Mouse (Mus musculus) thymus, postnatal 0 days (tissue): ENCODE results near the gene Spon2. TPM values are rescaled to one million over a fixed set of nuclear protein-coding genes. Genes with fewer than 3 reads are reported as not detected.

Experiments
- DNase-seq: peaks from one replicate; pipeline ENCODE4 v3.0.0-alpha.2; 2015; ENCODE audit warnings: low spot score
- polyA plus RNA-seq: library from polyadenylated mRNA; unstranded; fragments of >200 nt; fragmentation: Nextera tagmentation; extraction: Ambion mirVana; gene quantifications from 2 replicates; pipeline ENCODE4 v1.2.1, GENCODE M21; 2015

Spon2 gene
- polyA plus RNA-seq, 1 experiment from 2014 or later: 14.8 TPM

- DNase-seq: no peak
Observed at GRCm38 (mm10) chr5:33218746-33219449, 643 bp upstream of the Spon2 start.

- DNase-seq: no peak
Observed at GRCm38 (mm10) chr5:33217663-33218062, 592 bp downstream of the Spon2 start.

- no peak for DNase-seq
Observed at GRCm38 (mm10) chr5:33214723-33215122, 3.5 kb downstream of the Spon2 start.

- DNase-seq: no peak
Observed at GRCm38 (mm10) chr5:33211254-33211653, 7.0 kb downstream of the Spon2 start.

GRCm38 (mm10) chr5:33210515-33210914, 7.7 kb downstream of the Spon2 start:
- no peak for DNase-seq

- DNase-seq: no peak
Observed at GRCm38 (mm10) chr5:33208533-33209245, 9.6 kb downstream of the Spon2 start.

- no peak for DNase-seq
Observed at GRCm38 (mm10) chr5:33207136-33207535, 11.1 kb downstream of the Spon2 start.

GRCm38 (mm10) chr5:33206328-33206727, 11.9 kb downstream of the Spon2 start:
- no peak for DNase-seq

GRCm38 (mm10) chr5:33204284-33204683, 14.0 kb downstream of the Spon2 start:
- DNase-seq: no peak

GRCm38 (mm10) chr5:33203691-33204242, 14.5 kb downstream of the Spon2 start:
- DNase-seq: peak; percentile 84

- DNase-seq: no peak
Observed at GRCm38 (mm10) chr5:33203171-33203565, 15.1 kb downstream of the Spon2 start.

GRCm38 (mm10) chr5:33202516-33203170, 15.6 kb downstream of the Spon2 start:
- DNase-seq: no peak

GRCm38 (mm10) chr5:33201697-33202096, 16.6 kb downstream of the Spon2 start:
- DNase-seq: no peak

GRCm38 (mm10) chr5:33200071-33200470, 18.2 kb downstream of the Spon2 start:
- DNase-seq: no peak

GRCm38 (mm10) chr5:33195246-33195852, 22.9 kb downstream of the Spon2 start:
- no peak for DNase-seq

GRCm38 (mm10) chr5:33193567-33193966, 24.7 kb downstream of the Spon2 start:
- DNase-seq: no peak

Other genes with a start within 250 kb of the Spon2 start
- gene Ywhah, start 199.6 kb downstream of the Spon2 start, polyA plus RNA-seq: 361 and 380 TPM in 2 replicates
- gene Slc5a1, start 114.2 kb downstream of the Spon2 start, polyA plus RNA-seq: 0.12 and 0.38 TPM in 2 replicates
- gene Ctbp1, start 56.5 kb upstream of the Spon2 start, polyA plus RNA-seq: 269 and 297 TPM in 2 replicates
- 83.0 and 86.8 TPM in 2 replicates for gene Maea, start 117.1 kb upstream of the Spon2 start, polyA plus RNA-seq
- 7.2 and 10.4 TPM in 2 replicates for gene Uvssa, start 160.1 kb upstream of the Spon2 start, polyA plus RNA-seq
- gene Nkx1-1, start 215.5 kb upstream of the Spon2 start, polyA plus RNA-seq: not detected in 2 replicates